Mouse (Mus musculus): ENCODE results near the gene Ass1.
A peak's percentile ranks its signal among the peaks of the same experiment; 100 is the strongest.

Ass1 gene

GRCm38 (mm10) chr2:31469931-31470682 is at the start of gene Ass1:
TSS of gene Ass1 (plus strand) at chr2:31470207.
- peak; percentile 94 for DNase-seq

GRCm38 (mm10) chr2:31420914-31421313 is 49.1 kb upstream of the Ass1 start:
- DNase-seq = peak; percentile 31

- no peak for DNase-seq
These were observed 47.4 kb upstream of the Ass1 start for GRCm38 (mm10) chr2:31422576-31422975.

DNA sequence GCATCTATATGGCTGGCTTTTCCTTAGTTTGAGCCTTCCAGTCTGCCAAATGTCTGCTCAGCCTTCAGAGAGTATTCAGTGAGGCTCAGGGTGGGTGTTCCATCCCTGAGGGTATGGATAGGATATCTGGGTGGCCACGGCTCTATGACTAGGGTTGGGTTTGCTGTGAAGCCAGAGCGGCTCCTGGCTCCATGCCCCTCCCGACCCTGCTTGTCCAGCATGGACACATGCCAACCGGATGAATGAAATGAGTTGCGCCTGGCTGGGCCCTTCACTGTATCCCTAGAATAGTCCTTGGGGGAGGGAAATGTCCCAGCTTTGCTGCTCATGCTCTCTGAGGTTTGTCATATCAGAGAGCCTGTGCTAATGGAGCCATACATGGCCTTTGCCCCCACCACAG is 38.5 kb upstream of the Ass1 start:
- no peak for DNase-seq

GRCm38 (mm10) chr2:31434746-31435145 is 35.3 kb upstream of the Ass1 start:
- peak; percentile 88 for DNase-seq

DNA sequence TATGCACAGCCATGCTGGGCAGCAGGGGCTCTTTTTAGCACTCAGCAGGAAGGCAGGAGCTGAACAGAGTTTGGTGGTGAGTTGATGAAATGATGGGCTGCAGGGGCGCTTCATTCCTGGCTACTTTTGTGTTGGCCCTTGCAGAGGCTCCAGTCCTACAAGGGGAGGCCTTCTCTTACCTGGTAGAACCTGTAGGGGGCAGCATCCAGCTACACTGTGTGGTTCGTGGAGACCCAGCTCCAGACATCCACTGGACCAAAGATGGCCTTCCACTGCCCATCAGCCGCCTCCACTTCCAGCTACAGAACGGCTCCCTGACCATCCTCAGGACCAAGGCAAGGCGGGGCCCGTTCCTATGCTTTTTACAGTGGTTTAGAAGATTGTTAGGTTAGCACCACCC is 34.4 kb upstream of the Ass1 start:
- peak; percentile 90 for DNase-seq

GRCm38 (mm10) chr2:31437480-31438245 is 32.3 kb upstream of the Ass1 start:
- peak; percentile 89 for DNase-seq

DNA sequence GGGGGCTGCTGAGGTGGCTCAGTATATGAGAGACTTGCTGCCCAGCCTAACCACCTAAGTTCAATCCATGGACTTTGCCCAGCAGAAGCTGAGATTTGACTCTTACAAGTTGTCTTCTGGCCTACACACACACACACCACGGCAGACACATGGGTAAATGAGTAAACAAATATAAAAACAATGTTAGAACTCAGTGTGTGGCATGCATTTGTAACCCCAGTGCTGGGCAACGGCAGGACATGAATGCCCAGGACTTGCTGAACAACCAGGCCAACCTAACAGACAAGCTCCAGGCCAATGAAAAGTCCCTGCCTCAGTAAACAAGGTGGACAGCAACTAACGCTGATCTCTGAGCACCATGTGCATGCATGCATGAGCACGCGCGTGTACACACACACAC is 30.4 kb upstream of the Ass1 start:
- DNase-seq = peak; percentile 93

DNA sequence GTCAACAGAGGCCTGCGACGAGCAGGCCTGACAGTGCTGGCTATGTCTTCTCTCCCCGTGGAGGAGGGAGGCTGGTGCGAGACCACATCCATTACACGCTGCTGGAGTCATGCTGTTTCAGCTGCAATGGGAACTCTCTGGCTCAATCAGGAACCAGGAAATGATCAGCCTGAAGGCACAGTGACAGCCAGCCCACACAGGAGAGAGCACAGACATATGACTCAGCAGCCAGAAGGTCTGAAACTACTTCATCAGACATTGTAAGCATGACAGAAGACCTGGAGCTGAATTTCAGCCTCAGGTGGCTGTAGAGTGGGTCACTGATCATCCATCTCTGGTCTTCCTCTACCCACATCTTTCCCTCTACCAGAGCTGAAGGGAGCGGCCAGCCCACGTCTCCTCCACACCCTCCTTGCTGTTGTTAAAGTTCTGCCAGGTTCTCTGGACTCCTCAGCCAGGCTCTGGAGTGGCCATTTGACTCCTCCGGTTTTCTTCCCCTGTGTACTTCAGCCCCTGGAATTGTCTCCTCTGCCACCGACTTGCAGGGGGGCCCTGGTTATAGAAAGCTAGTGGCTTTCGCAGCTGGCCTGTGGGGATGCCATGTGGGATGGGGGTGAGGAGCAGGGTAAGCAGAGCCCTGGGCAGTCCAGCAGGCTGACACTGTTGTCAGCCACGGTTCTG is 27.4 kb upstream of the Ass1 start:
- DNase-seq = peak; percentile 46

DNA sequence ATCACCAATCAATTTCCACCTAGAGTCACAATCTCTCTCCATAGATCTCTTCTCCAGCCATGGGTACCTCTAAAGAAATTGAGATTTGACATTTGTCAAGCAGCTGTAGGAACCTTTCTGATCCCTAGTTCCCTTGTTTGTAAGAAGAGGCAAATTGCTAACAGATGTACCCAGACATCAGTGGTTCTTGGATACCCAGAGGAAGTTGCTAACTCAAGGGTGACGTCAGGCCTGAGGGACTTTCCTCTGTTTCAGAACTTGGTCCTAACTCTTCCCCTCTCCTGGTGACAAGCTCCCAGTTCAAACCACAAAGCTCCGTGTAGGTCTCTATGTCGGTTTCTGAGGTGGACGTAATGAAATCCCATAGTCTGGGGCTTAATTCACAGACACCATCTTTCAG is 24.0 kb upstream of the Ass1 start:
- DNase-seq = no peak

DNA sequence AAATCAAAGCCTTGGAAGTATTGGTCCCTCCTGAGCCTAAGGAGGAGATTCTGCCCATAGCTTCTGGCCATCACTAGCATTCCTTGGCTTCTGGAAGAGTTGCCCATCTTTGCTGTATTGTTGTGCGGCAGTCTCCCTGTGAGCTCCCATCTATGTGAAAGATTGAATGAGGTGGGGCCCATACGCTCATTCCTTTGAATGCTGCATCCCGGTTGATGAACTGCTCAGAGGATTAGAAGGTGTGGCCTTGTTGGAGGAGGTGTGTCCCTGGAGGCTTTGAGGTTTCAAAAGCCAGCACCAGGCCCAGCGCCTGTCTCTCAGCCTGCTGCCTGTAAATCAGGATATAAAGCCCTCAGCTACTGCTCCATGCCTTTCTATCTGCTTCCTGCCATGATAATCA is 23.6 kb upstream of the Ass1 start:
- DNase-seq = no peak

DNA sequence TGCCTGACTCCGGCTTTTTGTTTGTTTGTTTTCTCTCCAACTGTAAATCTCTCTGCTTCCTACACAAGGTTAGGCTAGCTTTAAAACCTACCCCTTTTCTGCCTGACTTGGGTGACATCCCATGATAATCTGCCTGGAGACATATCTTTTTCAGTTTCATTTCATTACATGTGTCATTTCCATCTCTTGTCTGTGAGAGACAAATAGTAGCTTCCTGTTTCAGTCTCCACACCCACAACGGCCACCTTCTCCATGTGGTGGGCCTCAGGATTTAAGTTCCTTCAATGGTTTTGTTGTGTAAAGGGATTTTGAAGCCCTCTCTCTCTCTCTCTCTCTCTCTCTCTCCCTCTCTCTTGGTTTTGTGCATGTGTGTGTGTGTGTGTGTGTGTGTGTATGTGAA is 22.5 kb upstream of the Ass1 start:
- DNase-seq = no peak

GRCm38 (mm10) chr2:31448756-31449440 is 21.1 kb upstream of the Ass1 start:
- DNase-seq = no peak

DNA sequence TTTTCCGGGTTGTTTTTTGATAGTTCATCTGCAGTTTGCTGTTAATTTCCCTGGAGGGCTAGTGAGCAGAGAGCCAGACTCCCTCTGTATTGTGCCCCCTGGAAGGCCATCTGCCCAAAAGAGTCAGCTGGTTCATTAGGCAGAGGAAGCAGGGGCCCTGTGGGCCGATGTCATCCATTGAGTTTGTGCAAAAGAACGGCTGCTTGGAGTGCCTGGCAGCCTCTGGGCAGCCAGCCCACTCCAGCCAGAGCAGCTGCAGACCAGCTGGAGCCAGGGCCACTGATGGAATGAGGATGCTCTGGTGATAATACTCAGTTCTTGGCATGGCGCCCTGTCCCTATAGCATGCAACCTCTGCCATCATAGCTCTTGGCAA is 20.6 kb upstream of the Ass1 start:
- DNase-seq = no peak

GRCm38 (mm10) chr2:31449902-31450301 is 20.1 kb upstream of the Ass1 start:
- no peak for DNase-seq

GRCm38 (mm10) chr2:31450661-31451060 is 19.3 kb upstream of the Ass1 start:
- DNase-seq = no peak

GRCm38 (mm10) chr2:31451530-31451929 is 18.5 kb upstream of the Ass1 start:
- no peak for DNase-seq

DNA sequence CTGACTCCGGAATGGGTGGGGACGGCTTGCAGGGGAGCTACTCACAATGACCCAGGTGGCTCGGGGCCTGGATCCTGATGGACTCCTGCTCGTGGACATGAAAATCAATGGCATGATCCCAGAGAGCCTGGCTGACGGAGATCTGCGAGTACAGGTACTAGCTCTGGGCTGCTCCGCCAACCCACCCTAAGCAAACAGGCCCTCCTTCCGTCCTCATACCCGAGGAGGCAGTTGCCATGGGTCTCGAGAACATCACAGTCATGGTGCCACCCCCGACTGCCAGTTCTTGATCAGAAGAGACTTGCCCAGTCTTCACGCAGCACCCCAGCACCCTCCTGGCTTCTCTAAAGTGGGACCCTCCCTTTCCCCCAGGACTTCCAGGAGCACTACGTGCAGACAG is 17.0 kb upstream of the Ass1 start:
- no peak for DNase-seq

DNA sequence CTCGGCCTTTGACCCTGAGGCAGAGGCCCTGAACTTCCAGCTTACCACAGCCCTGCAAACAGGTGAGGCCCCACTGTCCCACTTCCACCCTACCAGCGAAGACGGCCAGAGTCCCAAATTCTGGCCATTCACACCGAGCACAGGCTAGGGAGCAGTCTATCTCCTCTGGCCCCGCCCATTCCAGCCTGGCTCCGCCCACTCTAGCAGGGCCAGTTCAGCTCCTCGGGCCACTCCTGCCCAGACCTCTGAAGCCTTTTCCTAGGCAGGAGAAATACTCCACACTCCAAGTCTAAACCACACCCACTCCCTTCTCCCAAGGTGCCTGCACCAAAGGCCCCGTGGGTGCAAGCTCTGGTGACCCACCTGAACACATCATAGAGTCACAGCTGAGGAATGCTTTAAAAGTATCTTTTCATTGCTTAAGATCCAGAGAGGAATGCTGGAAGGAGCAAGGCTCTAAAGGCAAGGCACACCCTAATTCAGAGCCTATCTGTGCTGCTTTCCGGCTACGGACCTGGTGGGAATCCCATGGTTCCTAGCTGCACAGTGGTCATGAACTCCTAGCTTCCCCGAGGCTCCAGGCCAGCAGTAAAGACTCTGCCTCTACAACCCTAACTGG is 16.3 kb upstream of the Ass1 start:
- peak; percentile 86 for DNase-seq

GRCm38 (mm10) chr2:31454280-31454679 is 15.7 kb upstream of the Ass1 start:
- no peak for DNase-seq

DNA sequence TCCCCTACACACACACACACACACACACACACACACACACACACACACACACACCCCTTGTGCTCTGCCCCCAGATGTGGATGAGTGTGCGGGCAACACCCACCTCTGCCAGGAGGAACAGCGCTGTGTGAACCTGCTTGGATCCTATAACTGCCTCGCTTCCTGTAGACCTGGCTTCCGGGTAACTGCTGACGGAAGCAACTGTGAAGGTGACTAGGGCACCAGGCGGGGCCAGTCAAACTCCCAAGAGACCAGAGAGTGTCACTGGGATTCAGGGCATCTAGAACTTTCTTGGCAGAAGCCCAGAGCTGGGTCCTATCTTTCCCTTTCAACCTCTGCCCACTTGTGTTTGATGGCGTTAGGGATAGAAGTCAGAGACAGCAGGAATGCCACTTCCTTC is 14.6 kb upstream of the Ass1 start:
- no peak for DNase-seq

- DNase-seq = peak; percentile 75
These were observed 11.5 kb upstream of the Ass1 start for GRCm38 (mm10) chr2:31458460-31458859.

All from kidney, adult 9 months (tissue).